Mouse (Mus musculus): ENCODE measurements around the gene Prpsap1. TPM values are rescaled to one million over a fixed set of nuclear protein-coding genes. Genes with fewer than 3 reads are reported as not detected.
"Not testable (repeated sequence)": the region's sequence is repeated elsewhere in the genome, so short reads cannot be mapped to it uniquely, and the experiment has no call there.

Prpsap1 gene
- polyA plus RNA-seq, 1 experiment: 132 TPM

GRCm38 (mm10) chr11:116497313-116497712 is 3.3 kb upstream of the Prpsap1 start:
- DNase-seq (ENCODE audit: low read depth): no peak
- TF ChIP-seq CTCF (IDR thresholded peaks at IDR 0.05; ENCODE audit: borderline replicate concordance, extremely low read depth, insufficient read depth, insufficient read length) (no peak), POLR2A (IDR thresholded peaks at IDR 0.05; ENCODE audit: borderline replicate concordance, extremely low read depth, insufficient read depth, insufficient read length, poor library complexity, severe bottlenecking) (no peak)

DNA sequence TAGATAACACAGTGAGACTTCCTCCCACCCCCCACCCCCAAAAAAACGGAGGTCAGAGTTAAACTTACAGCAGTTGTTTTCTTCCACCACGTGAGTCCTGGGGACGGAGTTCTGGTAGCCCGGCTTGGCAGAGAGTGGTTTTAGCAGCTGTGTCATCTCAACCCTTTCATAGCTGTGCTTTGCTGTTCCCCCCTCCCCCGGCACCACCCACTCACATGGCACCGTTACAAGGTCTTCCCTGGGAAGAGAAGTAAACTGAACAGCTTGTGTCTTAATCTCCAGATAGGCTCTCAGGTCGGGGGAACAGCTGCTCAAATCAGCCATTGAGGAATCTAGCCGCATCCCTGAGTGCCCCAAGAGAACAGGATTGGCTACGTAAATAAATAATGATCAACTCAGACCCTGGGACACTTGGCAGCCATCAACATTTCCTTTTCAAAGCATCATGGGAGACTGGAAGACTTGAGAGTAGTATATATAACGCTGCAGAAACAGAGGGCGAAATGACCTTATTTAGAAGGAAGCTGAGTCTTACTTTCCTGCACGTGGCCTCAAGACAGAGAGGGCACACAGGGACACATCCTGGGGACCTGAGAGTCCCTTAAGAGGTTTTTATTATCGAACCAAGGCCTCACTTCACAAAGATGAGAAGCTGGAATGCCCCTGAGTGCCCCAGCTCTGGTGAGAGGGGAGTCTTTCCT is 622 bp upstream of the Prpsap1 start:
- DNase-seq (ENCODE audit: low read depth): peak; percentile 76
- no peak for TF ChIP-seq POLR2A (IDR thresholded peaks at IDR 0.05; ENCODE audit: borderline replicate concordance, extremely low read depth, insufficient read depth, insufficient read length, poor library complexity, severe bottlenecking)
- no peak for TF ChIP-seq CTCF (IDR thresholded peaks at IDR 0.05; ENCODE audit: borderline replicate concordance, extremely low read depth, insufficient read depth, insufficient read length)

- no peak for TF ChIP-seq POLR2A (IDR thresholded peaks at IDR 0.05; ENCODE audit: borderline replicate concordance, extremely low read depth, insufficient read depth, insufficient read length, poor library complexity, severe bottlenecking)
- no peak for TF ChIP-seq CTCF (IDR thresholded peaks at IDR 0.05; ENCODE audit: borderline replicate concordance, extremely low read depth, insufficient read depth, insufficient read length)
- DNase-seq (ENCODE audit: low read depth): no peak
Measured at GRCm38 (mm10) chr11:116493191-116493590, 811 bp downstream of the Prpsap1 start.

DNA sequence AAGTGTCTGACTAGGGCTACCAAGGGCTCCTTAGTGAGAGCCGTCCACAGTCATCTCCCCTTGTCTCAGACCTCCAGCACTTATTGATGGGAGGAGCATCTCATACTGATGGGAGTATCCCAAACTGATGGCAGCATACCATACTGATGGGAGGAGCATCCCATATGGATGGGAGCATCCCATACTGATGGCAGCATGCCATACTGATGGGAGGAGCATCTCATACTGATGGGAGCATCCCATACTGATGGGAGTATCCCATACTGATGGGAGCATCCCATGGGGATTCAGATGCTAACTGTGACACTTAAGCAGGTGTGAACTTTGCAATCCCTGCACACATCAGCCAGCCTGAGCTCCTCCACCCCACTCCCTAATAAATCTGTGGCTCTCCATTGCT is 1.5 kb downstream of the Prpsap1 start:
- not testable (repeated sequence) for DNase-seq (ENCODE audit: low read depth)

DNA sequence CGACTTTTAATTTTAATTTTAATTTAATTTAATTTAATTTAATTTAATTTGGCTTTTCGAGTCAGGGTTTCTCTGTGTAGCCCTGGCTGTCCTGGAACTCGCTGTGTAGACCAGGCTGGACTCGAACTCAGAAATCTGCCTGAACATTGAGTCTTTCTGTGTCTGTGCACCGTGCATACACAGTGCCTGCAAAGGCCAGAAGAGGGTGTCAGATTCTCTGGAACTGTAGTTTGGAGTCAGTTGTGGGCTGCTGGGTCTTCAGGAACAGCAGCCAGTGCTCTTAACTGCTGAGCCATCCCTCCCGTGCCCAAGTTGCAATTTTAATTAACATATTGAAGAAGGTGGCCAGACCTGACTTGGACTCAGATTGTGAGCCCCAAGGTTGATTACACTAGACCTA is 2.7 kb downstream of the Prpsap1 start:
- DNase-seq (ENCODE audit: low read depth): no peak
- TF ChIP-seq POLR2A (IDR thresholded peaks at IDR 0.05; ENCODE audit: borderline replicate concordance, extremely low read depth, insufficient read depth, insufficient read length, poor library complexity, severe bottlenecking): no peak
- TF ChIP-seq CTCF (IDR thresholded peaks at IDR 0.05; ENCODE audit: borderline replicate concordance, extremely low read depth, insufficient read depth, insufficient read length): no peak

DNA sequence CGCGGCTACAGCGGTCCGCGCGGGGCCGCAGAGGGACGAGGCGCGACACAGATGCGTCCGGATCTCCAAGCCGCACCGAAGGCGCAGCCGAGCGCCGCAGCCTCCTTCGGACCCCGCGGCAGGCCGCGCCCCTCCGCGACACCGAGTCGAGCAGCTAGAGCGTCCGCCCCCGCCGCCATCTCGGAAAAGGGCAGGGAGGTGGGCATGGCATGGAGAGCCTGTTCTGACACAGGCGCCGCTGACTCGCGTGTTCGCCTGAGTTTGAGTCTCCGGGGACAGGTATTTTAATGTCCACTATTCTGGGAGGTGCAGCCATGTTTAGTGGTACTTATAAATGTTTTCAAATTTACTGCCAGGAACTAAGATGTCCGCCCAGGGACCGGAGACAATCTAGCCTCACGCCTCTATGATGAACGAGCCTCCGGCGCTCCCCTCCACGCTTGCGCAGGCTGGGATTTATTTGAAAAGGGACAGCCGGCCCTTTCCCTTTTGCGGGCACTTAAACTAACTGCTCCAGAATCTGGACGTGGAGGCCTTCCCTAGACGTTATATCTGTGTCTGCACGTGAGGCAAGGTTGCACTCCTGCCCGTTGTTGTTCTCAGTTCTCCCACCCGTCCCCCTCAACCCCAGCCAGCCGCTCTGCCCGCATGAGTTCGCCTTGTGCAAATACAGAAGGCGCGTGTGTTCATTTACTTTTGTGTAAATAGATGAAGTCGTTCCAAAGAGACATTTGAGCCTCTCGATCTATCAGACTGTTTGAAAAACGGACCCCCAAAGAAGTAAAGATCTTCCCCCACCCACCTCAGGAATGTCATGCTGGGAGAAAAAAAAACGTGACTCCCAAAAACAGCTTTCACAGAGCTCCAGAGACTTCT is 3.5 kb downstream of the Prpsap1 start:
- TF ChIP-seq POLR2A (IDR thresholded peaks at IDR 0.05; ENCODE audit: borderline replicate concordance, extremely low read depth, insufficient read depth, insufficient read length, poor library complexity, severe bottlenecking): peak; percentile 100
- no peak for TF ChIP-seq CTCF (IDR thresholded peaks at IDR 0.05; ENCODE audit: borderline replicate concordance, extremely low read depth, insufficient read depth, insufficient read length)
- DNase-seq (ENCODE audit: low read depth): peak; percentile 97

DNA sequence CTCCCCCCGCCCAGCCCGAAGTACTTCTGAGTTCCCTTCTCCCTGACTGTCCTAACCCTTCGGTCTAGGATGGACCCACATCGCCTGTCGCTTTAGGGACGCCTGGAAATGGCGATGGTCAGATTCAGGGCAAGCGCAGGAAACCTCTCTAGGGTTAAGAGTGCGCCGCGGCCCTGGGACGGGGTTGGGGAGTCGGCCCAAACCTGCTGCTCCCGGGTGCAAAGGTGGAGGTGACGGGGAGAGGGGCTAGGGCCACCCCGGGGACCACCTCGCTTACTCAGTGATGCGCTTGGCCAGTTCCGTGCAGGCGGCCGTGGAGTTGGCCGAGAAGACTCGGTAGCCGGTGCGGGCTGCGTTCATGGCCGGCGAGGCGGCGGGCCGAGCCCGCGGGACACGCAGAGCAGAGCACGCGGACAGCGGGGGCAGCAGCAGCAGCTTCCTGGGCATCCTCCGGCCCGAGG is 4.2 kb downstream of the Prpsap1 start:
- DNase-seq (ENCODE audit: low read depth): peak; percentile 41
- no peak for TF ChIP-seq CTCF (IDR thresholded peaks at IDR 0.05; ENCODE audit: borderline replicate concordance, extremely low read depth, insufficient read depth, insufficient read length)
- TF ChIP-seq POLR2A (IDR thresholded peaks at IDR 0.05; ENCODE audit: borderline replicate concordance, extremely low read depth, insufficient read depth, insufficient read length, poor library complexity, severe bottlenecking): no peak

DNA sequence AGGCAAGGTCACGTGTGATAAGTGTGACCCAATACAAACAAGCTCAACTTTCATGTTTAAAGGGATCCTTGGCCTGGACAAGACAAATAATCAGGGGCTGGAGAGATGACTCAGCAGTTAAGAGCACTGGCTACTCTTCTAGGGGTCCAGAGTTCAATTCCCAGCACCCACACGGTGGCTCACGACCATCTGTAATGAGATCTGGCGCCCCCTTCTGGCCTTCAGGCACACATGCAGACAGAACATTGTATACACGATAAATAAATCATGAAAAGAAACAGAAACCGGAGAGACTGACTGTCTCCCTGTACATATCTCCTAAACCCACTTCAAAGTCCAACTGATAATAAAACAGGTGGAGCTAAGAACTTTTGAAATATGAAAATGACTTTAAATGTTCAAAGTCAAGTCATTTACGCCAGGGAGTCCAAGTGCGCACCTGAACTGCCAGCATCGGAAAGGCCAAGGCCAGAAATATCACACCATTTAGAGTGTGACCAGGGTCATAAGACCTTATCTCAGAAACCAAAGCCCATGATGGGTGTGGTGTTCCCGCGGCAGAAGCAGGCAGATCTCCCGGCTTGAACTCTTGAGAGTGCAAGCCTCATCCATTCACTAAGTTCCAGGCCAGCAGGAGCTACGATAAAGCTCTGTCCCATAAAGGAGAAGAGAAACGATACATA is 5.2 kb downstream of the Prpsap1 start:
- DNase-seq (ENCODE audit: low read depth): no peak
- TF ChIP-seq POLR2A (IDR thresholded peaks at IDR 0.05; ENCODE audit: borderline replicate concordance, extremely low read depth, insufficient read depth, insufficient read length, poor library complexity, severe bottlenecking) (no peak), CTCF (IDR thresholded peaks at IDR 0.05; ENCODE audit: borderline replicate concordance, extremely low read depth, insufficient read depth, insufficient read length) (peak; percentile 40; the same call in 1 of the 2 replicates)

DNA sequence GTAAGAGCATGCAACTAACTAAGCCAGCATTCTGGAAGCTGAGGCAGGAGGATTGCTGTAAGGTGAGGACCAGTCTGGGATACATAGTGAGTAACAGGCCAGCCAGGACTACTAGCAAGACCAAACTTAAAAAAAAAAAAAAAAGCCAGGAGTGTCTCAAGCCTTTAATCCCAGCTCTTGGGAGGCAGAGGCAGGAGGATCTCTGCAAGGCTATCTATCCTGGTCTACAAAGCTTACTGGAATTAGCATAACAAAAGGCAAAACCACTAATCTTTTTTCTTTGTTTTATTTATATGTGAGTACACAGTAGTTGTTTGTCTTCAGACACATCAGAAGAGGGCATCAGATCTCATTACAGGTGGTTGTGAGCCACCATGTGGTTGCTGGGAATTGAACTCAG is 5.8 kb downstream of the Prpsap1 start:
- TF ChIP-seq POLR2A (IDR thresholded peaks at IDR 0.05; ENCODE audit: borderline replicate concordance, extremely low read depth, insufficient read depth, insufficient read length, poor library complexity, severe bottlenecking) (no peak), CTCF (IDR thresholded peaks at IDR 0.05; ENCODE audit: borderline replicate concordance, extremely low read depth, insufficient read depth, insufficient read length) (no peak)
- DNase-seq (ENCODE audit: low read depth): no peak

DNA sequence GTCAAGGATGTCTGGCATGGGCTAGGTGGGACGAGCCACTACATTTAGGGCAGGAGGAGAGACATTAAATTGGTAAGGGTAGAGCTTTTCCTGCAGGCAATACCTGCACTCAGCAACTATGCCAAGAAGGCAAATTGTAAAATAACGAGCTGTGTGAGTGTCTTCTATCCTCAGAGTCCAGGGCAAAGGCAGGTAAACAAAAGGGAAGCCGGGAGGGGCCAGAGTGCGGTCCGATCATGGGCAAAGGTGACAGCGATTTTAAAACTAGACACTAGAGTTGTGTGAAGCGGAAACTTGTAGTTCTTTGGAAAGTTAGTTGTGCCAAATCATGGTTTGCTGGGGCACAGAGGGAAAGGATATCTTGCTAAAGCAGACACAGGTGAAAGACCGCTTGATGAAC is 9.7 kb downstream of the Prpsap1 start:
- TF ChIP-seq CTCF (IDR thresholded peaks at IDR 0.05; ENCODE audit: borderline replicate concordance, extremely low read depth, insufficient read depth, insufficient read length) (no peak), POLR2A (IDR thresholded peaks at IDR 0.05; ENCODE audit: borderline replicate concordance, extremely low read depth, insufficient read depth, insufficient read length, poor library complexity, severe bottlenecking) (no peak)

GRCm38 (mm10) chr11:116481776-116482175 is 12.2 kb downstream of the Prpsap1 start:
- TF ChIP-seq POLR2A (IDR thresholded peaks at IDR 0.05; ENCODE audit: borderline replicate concordance, extremely low read depth, insufficient read depth, insufficient read length, poor library complexity, severe bottlenecking): no peak
- TF ChIP-seq CTCF (IDR thresholded peaks at IDR 0.05; ENCODE audit: borderline replicate concordance, extremely low read depth, insufficient read depth, insufficient read length): no peak
- DNase-seq (ENCODE audit: low read depth): no peak

More for the DNA sequence above, 9.7 kb downstream of the Prpsap1 start:
- no peak for DNase-seq (ENCODE audit: low read depth)
